Mouse (Mus musculus) left cerebral cortex, adult 11 months (tissue): ENCODE results near the gene Abraxas1.
A peak's percentile ranks its signal among the peaks of the same experiment; 100 is the strongest.

ENCODE experiments used
- DNase-seq: peaks from one replicate; pipeline ENCODE4 v3.0.0; 2022; ENCODE audit warnings: low spot score

Abraxas1 gene

GRCm38 (mm10) chr5:100820483-100821184 lies at the start of gene Abraxas1:
Abraxas1 (minus strand) TSS chr5:100820965.
- peak; percentile 55 for DNase-seq

- no peak for DNase-seq
Observed at GRCm38 (mm10) chr5:100869197-100869895, 48.6 kb upstream of the Abraxas1 start.

GRCm38 (mm10) chr5:100866183-100866582 lies 45.4 kb upstream of the Abraxas1 start:
- DNase-seq = no peak

- no peak for DNase-seq
Observed at GRCm38 (mm10) chr5:100864438-100864837, 43.7 kb upstream of the Abraxas1 start.

DNA sequence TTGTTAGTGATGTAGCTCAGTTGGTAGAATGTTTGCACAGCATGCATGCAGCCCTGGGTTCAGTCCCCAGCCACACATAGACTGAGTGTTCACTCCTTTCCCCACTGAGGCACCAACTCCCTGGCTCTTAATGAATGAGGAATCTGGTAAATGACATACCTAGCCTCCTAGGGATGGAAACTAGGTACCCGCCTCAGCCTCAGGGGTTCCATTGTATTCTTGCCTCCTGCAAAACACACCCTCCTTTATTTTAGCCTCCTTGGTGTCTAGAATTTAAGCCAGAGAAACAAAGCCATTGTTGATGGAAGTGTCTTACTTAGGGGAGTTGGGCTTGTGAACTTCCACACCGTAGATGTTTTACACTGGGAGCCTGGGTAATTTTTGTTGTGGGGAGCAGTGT lies 42.3 kb upstream of the Abraxas1 start:
- DNase-seq = no peak

DNA sequence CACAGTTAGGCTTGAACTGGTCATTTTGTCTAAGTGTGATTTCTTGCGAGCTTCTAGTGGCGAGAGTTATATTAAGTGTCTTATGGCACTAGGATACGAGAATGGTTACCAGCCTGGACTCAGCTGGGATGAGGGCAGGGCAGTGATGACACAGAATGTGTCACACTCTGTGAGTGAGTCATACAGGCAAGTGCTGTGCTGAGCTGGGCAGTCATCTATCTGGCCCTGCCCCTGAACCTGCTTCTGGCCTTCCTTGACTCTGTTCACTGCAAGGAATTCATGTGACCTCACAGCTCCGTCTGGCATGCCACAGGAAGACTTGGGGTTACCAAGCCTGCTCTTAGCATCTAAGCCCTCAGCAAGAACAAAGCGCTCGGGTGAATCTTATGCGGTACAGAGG lies 41.0 kb upstream of the Abraxas1 start:
- no peak for DNase-seq

- no peak for DNase-seq
Observed at GRCm38 (mm10) chr5:100861140-100861539, 40.4 kb upstream of the Abraxas1 start.

DNA sequence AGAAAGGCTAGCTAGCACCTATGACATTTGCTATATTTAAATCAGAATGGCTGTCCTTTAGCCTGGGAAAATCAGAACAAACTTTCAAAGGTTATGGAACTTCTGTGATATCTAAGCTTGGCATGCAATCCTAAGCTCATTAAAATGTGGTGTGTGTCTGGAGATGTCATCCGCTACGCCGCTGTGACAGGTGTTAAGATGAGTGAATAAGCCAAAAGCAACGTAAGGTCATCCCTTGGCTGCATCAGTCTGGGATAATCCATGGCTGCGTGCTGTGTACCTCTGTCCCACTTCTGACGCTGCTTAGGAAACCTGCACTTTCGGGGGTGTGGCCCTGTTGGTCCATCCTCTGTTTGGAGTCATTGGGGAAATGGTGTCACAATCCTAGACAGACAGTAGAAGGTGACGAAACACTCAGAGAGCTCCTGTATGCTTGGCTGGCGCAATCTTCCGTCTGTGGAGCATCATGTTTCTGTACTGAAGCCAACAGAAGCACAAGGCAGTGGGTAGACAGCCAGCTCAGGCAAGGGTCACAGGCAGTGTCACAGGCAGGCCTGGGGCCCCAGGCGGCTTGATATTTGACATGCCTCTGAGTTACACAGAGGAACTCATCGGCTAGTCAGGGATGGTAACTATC lies 39.8 kb upstream of the Abraxas1 start:
- DNase-seq = no peak

- no peak for DNase-seq
Observed at GRCm38 (mm10) chr5:100856552-100856951, 35.8 kb upstream of the Abraxas1 start.

DNA sequence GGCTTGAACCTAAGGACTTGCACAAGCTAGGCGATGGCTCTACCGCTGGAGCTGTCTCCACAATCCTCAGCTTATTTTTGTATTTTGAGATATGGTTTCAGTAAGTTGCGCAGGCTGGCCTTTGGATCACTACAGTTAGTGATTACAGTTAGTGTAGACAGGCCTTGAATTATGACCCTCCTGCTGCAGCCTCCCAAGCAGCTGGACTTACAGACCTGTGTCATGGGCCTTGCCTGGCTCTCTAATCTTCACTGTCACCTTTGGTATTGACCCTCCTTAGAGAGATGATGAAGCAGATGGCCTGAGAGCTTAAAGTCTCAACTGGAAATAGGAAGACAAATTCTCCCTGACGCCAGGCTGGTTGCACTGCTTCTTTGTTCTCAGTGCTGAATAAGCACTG lies 33.2 kb upstream of the Abraxas1 start:
- no peak for DNase-seq

- no peak for DNase-seq
Observed at GRCm38 (mm10) chr5:100847143-100847542, 26.4 kb upstream of the Abraxas1 start.

DNA sequence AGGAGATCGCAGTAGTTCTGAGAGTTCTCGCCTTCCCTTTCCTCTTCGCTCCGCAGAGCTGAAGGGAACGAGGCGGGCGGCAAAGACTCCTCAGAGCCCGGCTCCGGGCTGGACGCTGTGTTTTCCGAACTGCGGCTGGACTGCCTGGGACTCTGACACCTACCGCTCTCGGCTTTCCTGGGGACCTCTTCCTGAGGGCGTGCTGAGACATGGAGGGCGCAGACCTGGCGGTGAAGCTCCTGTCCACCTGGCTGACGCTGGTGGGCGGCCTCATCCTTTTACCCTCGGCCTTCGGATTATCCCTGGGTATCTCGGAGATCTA lies 25.8 kb upstream of the Abraxas1 start:
- DNase-seq = no peak

GRCm38 (mm10) chr5:100845848-100846598 lies 25.3 kb upstream of the Abraxas1 start:
- DNase-seq = peak; percentile 12

- DNase-seq = peak; percentile 11
Observed at GRCm38 (mm10) chr5:100845485-100845847, 24.7 kb upstream of the Abraxas1 start, which contains the start of gene Gpat3. Gpat3 (plus strand) TSS chr5:100845713.

- no peak for DNase-seq
Observed at GRCm38 (mm10) chr5:100844485-100844884, 23.7 kb upstream of the Abraxas1 start.

DNA sequence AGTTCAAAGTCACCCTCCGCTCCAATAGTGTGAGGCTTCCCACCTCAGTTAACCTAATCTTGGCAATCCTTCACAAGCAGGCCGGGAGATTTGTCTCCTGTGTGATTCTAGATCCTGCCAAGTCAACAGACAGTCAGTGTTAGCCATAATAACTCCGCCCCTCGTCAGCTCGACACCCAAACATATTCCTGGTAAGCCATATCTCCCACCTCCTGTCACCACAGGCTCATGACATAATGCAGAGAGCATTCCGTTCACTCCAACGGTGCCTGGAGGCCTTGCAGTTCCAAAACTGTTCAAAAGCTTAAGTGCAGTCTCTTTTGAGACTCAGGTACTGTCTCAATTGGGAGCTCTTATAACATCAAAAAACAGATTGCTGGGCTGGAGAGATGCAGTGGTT lies 17.1 kb upstream of the Abraxas1 start:
- no peak for DNase-seq

- no peak for DNase-seq
Observed at GRCm38 (mm10) chr5:100835862-100836538, 15.2 kb upstream of the Abraxas1 start.

- no peak for DNase-seq
Observed at GRCm38 (mm10) chr5:100833841-100834240, 13.1 kb upstream of the Abraxas1 start.

GRCm38 (mm10) chr5:100832680-100833079 lies 11.9 kb upstream of the Abraxas1 start:
- no peak for DNase-seq

DNA sequence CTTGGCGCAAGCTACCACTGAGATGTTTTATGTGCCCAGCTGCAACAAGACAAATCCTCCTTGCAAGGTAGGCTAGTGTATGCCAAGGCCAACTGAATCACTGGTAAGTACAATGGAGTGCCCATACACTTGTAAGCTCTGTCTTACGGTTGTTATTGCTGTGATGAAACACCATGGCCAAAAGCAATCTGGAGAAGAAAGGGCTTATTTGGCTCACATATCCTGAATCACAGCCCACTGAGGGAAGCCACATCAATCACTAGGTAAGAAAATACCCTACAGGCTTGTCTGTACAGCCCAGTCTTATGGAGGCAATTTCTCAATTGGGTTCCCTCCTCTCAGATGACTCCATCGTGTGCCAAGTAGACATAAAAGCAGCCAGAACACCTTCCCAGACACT lies 7.9 kb upstream of the Abraxas1 start:
- DNase-seq = no peak

DNA sequence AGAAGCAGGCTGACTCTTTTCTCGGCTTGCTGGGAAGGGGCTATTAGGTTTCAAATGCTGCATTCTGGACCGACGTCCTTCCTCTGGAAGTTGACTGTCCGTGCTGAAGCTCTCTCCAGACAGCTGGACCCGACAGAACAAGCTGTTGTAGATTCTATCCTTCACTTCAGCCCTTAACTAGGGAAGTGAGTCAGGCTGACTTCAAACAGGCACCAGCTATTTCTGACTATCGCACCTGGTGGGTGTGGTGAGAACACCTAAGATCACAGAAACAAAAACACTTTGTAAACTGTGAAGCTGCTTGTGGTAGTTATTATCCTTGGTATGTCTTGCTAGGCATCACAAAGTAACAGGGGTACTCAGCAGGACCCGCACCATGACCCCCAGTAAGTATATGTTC lies 5.8 kb upstream of the Abraxas1 start:
- no peak for DNase-seq

- DNase-seq = no peak
Observed at GRCm38 (mm10) chr5:100825975-100826374, 5.2 kb upstream of the Abraxas1 start.
